Mouse (Mus musculus): ENCODE results near the gene Polr3h. TPM values are rescaled to one million over a fixed set of nuclear protein-coding genes. Genes with fewer than 3 reads are reported as not detected.

The Polr3h gene
- polyA plus RNA-seq, 2 experiments, result 25.0 to 71.6 TPM

DNA sequence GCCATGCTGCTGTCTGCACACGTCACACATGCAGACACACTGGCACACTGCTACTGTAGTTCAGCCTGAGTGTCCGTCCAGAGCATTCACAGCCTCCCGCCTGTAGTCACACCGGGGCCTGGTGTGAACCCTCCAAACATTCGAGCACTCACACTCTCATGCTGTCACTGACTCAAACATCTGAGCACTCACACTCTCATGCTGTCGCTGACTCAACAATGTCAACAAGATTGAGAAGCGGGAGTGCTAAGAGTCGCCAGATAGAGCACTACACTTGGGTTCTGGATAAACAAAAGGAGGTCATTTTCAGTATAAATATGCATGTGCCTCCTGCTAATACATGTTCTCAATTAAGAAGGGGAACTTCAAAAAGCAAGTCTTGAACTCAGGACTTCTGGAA is 18.1 kb downstream of the Polr3h start:
- Histone ChIP-seq H3K4me2 (replicated peaks; ENCODE audit: low read depth, low read length, severe bottlenecking) (no peak overlapping the region), H3K4me1 (ENCODE audit: control insufficient read depth, insufficient read depth, low read length) (no peaks in the 10 kb centered on the region), H3K27ac (replicated peaks; ENCODE audit: low read depth, low read length) (no peak overlapping the region), H3K4me3 (replicated peaks; ENCODE audit: low read length) (no peak overlapping the region), H3K36me3 (ENCODE audit: control insufficient read depth, insufficient read depth, low read length) (peaks cover 94% of the 10 kb centered on the region), H3K27me3 (ENCODE audit: control insufficient read depth, insufficient read depth, low read length) (no peaks in the 10 kb centered on the region), H3K9ac (ENCODE audit: low read depth, low read length, severe bottlenecking) (no peak overlapping the region), H3K9me3 (ENCODE audit: control insufficient read depth, low read length) (no peaks in the 10 kb centered on the region)
- DNase-seq (ENCODE audit: low spot score) (no peak), ATAC-seq (ENCODE audit: low FRiP score, low read depth) (no peak)
- whole genome bisulfite sequencing, result 97% methylated on average over 8 of the region's 8 CpGs
- no peak for TF ChIP-seq POLR2A (IDR thresholded peaks at IDR 0.05; ENCODE audit: borderline replicate concordance, extremely low read depth, insufficient read depth, insufficient read length)

DNA sequence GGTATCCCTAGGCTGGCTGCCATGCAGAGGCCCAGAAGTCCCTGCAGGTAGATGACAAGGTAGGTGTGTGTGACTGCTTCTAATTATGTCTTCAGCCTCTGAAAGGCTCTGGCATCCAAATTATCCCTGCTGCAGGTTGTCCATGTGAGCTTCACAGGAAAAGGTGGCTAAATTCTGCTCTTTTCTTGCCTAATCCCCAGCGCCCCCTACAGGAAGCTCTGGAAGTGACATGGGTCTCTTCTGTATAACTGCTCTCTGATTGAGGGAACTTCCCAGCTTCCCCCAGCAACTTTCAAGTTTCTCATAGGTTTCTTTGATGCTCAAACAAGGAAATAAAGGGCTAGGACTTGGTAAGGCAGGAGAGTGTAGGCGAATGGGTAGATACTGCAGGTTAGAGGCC is 21.1 kb downstream of the Polr3h start:
- peak; percentile 45 for DNase-seq (ENCODE audit: low spot score)
- TF ChIP-seq POLR2A (IDR thresholded peaks at IDR 0.05; ENCODE audit: borderline replicate concordance, extremely low read depth, insufficient read depth, insufficient read length), result no peak
- Histone ChIP-seq H3K9me3 (ENCODE audit: control insufficient read depth, low read length) (no peaks in the 10 kb centered on the region), H3K4me3 (replicated peaks; ENCODE audit: low read length) (no peak overlapping the region), H3K4me1 (ENCODE audit: control insufficient read depth, insufficient read depth, low read length) (no peaks in the 10 kb centered on the region), H3K27me3 (ENCODE audit: control insufficient read depth, insufficient read depth, low read length) (no peaks in the 10 kb centered on the region), H3K9ac (ENCODE audit: low read depth, low read length, severe bottlenecking) (no peak overlapping the region), H3K4me2 (replicated peaks; ENCODE audit: low read depth, low read length, severe bottlenecking) (no peak overlapping the region), H3K36me3 (ENCODE audit: control insufficient read depth, insufficient read depth, low read length) (peaks cover 86% of the 10 kb centered on the region), H3K27ac (replicated peaks; ENCODE audit: low read depth, low read length) (no peak overlapping the region)
- ATAC-seq (ENCODE audit: low FRiP score, low read depth), result no peak
- 40% methylated on average over 2 of the region's 2 CpGs for WGBS

GRCm38 (mm10) chr15:81898751-81899150 is 27.3 kb downstream of the Polr3h start:
- H3K27ac ChIP-seq (replicated peaks; ENCODE audit: low read depth, low read length), result no peak overlapping the region
- no peaks in the 10 kb centered on the region for H3K4me1 ChIP-seq (ENCODE audit: control insufficient read depth, insufficient read depth, low read length)
- H3K36me3 ChIP-seq (ENCODE audit: control insufficient read depth, insufficient read depth, low read length), result peaks cover 63% of the 10 kb centered on the region
- WGBS, result 90% methylated on average over 2 of the region's 2 CpGs
- no peaks in the 10 kb centered on the region for H3K27me3 ChIP-seq (ENCODE audit: control insufficient read depth, insufficient read depth, low read length)
- H3K4me3 ChIP-seq (replicated peaks; ENCODE audit: low read length), result no peak overlapping the region
- no peaks in the 10 kb centered on the region for H3K9me3 ChIP-seq (ENCODE audit: control insufficient read depth, low read length)
- DNase-seq (ENCODE audit: low spot score) (no peak), ATAC-seq (ENCODE audit: low FRiP score, low read depth) (no peak)
- TF ChIP-seq POLR2A (IDR thresholded peaks at IDR 0.05; ENCODE audit: borderline replicate concordance, extremely low read depth, insufficient read depth, insufficient read length), result no peak
- no peak overlapping the region for H3K9ac ChIP-seq (ENCODE audit: low read depth, low read length, severe bottlenecking)
- no peak overlapping the region for H3K4me2 ChIP-seq (replicated peaks; ENCODE audit: low read depth, low read length, severe bottlenecking)

- 94% methylated on average over 5 of the region's 5 CpGs for WGBS
- no peak for TF ChIP-seq POLR2A (IDR thresholded peaks at IDR 0.05; ENCODE audit: borderline replicate concordance, extremely low read depth, insufficient read depth, insufficient read length)
Observed at GRCm38 (mm10) chr15:81897607-81898285, 28.3 kb downstream of the Polr3h start.

GRCm38 (mm10) chr15:81896407-81896806 is 29.6 kb downstream of the Polr3h start:
- H3K4me1 ChIP-seq (ENCODE audit: control insufficient read depth, insufficient read depth, low read length), result no peaks in the 10 kb centered on the region
- H3K4me3 ChIP-seq (replicated peaks; ENCODE audit: low read length), result no peak overlapping the region
- TF ChIP-seq POLR2A (IDR thresholded peaks at IDR 0.05; ENCODE audit: borderline replicate concordance, extremely low read depth, insufficient read depth, insufficient read length), result no peak
- DNase-seq (ENCODE audit: low spot score) (no peak), ATAC-seq (ENCODE audit: low FRiP score, low read depth) (no peak)
- no peak overlapping the region for H3K9ac ChIP-seq (ENCODE audit: low read depth, low read length, severe bottlenecking)
- WGBS, result 87% methylated on average over 2 of the region's 2 CpGs
- H3K27me3 ChIP-seq (ENCODE audit: control insufficient read depth, insufficient read depth, low read length), result no peaks in the 10 kb centered on the region
- H3K4me2 ChIP-seq (replicated peaks; ENCODE audit: low read depth, low read length, severe bottlenecking), result no peak overlapping the region
- peaks cover 61% of the 10 kb centered on the region for H3K36me3 ChIP-seq (ENCODE audit: control insufficient read depth, insufficient read depth, low read length)
- no peaks in the 10 kb centered on the region for H3K9me3 ChIP-seq (ENCODE audit: control insufficient read depth, low read length)
- H3K27ac ChIP-seq (replicated peaks; ENCODE audit: low read depth, low read length), result no peak overlapping the region

More at GRCm38 (mm10) chr15:81897607-81898285, 28.3 kb downstream of the Polr3h start:
- peaks cover 59% of the 10 kb centered on the region for H3K36me3 ChIP-seq (ENCODE audit: control insufficient read depth, insufficient read depth, low read length)
- H3K4me2 ChIP-seq (replicated peaks; ENCODE audit: low read depth, low read length, severe bottlenecking), result no peak overlapping the region
- no peaks in the 10 kb centered on the region for H3K4me1 ChIP-seq (ENCODE audit: control insufficient read depth, insufficient read depth, low read length)
- DNase-seq (ENCODE audit: low spot score), result no peak
- no peaks in the 10 kb centered on the region for H3K27me3 ChIP-seq (ENCODE audit: control insufficient read depth, insufficient read depth, low read length)
- no peak overlapping the region for H3K4me3 ChIP-seq (replicated peaks; ENCODE audit: low read length)
- no peak overlapping the region for H3K9ac ChIP-seq (ENCODE audit: low read depth, low read length, severe bottlenecking)
- ATAC-seq (ENCODE audit: low FRiP score, low read depth), result no peak
- no peaks in the 10 kb centered on the region for H3K9me3 ChIP-seq (ENCODE audit: control insufficient read depth, low read length)
- H3K27ac ChIP-seq (replicated peaks; ENCODE audit: low read depth, low read length), result no peak overlapping the region

Data from limb, embryonic 14.5 days (tissue).